Mouse (Mus musculus): ENCODE data around the gene Rgs3.

Rgs3 gene

GRCm38 (mm10) chr4:62742885-62743760 is 183.5 kb downstream of the Rgs3 start:
- no peak for DNase-seq (ENCODE audit: low spot score in 2 of 2)

DNA sequence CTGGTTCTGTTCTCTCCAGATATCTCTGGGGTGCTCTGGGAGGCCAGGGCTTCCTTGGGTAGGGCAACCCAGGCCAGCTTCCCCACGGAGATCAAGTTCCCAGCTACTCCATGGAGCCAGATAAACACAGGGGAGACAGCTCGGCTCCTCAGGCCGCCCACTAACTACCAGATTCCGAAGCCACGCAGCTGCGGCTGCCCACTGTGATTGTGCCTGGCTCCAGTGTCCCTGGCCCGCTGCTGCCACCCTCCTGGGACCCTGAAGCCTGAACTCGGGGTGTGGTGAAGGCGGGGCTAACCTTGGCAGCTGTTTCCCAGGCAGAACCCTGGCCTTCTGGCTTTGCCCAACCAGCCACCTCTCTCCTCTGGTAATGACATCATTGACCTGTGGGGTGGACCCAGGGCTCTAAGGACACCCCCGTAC is 184.9 kb downstream of the Rgs3 start:
- no peak for DNase-seq (ENCODE audit: low spot score in 2 of 2)

GRCm38 (mm10) chr4:62744985-62745638 is 185.5 kb downstream of the Rgs3 start:
- no peak for DNase-seq (ENCODE audit: low spot score in 2 of 2)

Data from frontal cortex, postnatal 14 days (tissue).